Mouse (Mus musculus) MEL (cell line): ENCODE measurements around the gene Rhot2. TPM values are rescaled to one million over a fixed set of nuclear protein-coding genes. Genes with fewer than 3 reads are reported as not detected.
A peak's percentile ranks its signal among the peaks of the same experiment; 100 is the strongest.

Experiments
- DNase-seq: peaks from one replicate; pipeline ENCODE4 v3.0.0; 2011; ENCODE audit warnings: low read depth, low spot score
- H3K27ac ChIP-seq: 2 replicates; pipeline ENCODE4 v1.5.1; 2012; ENCODE audit warnings: low read depth, mild to moderate bottlenecking, control low read depth, low read length, moderate library complexity; ENCODE audit not compliant: control insufficient read depth
- H3K27me3 ChIP-seq, 2 experiments: fragments of 150-350 bp in 1 of 2; sonication (generic) in 1 of 2; 2 replicates each; pipeline ENCODE4 v1.6.1; 2012; ENCODE audit warnings: low read length in 2 of 2, mild to moderate bottlenecking in 2 of 2, improper control_type of control experiment in 1 of 2, moderate library complexity in 1 of 2; ENCODE audit not compliant: insufficient read depth in 2 of 2, control insufficient read depth in 1 of 2
- H3K36me3 ChIP-seq, 2 experiments: 2 replicates each; pipeline ENCODE4 v1.6.1; 2012 to 2014; ENCODE audit warnings: low read length in 2 of 2, improper control_type of control experiment in 1 of 2, inconsistent platforms in 1 of 2, mild to moderate bottlenecking in 1 of 2; ENCODE audit not compliant: insufficient read depth in 2 of 2, control insufficient read depth in 1 of 2
- H3K4me1 ChIP-seq, 2 experiments: fragments of 150-350 bp in 1 of 2; sonication (generic) in 1 of 2; 2 replicates each; pipeline ENCODE4 v1.6.1; 2012; ENCODE audit warnings: low read length in 2 of 2, improper control_type of control experiment in 1 of 2, mild to moderate bottlenecking in 1 of 2; ENCODE audit not compliant: insufficient read depth in 2 of 2, control insufficient read depth in 1 of 2
- H3K4me3 ChIP-seq, 2 experiments: fragments of 150-350 bp in 1 of 2; sonication (generic) in 1 of 2; 2 replicates each; pipeline ENCODE4 v1.5.1; 2012; ENCODE audit warnings: low read depth in 2 of 2, low read length in 2 of 2, mild to moderate bottlenecking in 2 of 2, moderate library complexity in 2 of 2, control low read depth in 1 of 2, improper control_type of control experiment in 1 of 2; ENCODE audit not compliant: control insufficient read depth in 1 of 2, insufficient read depth in 1 of 2
- H3K79me2 ChIP-seq: 2 replicates; pipeline ENCODE4 v1.6.1; 2012; ENCODE audit warnings: mild to moderate bottlenecking, low read length, moderate library complexity; ENCODE audit not compliant: control insufficient read depth, poor library complexity, insufficient read depth
- H3K9ac ChIP-seq: 2 replicates; pipeline ENCODE4 v1.6.1; 2012; ENCODE audit warnings: low read depth, mild to moderate bottlenecking, control low read depth, low read length, moderate library complexity; ENCODE audit not compliant: control insufficient read depth, poor library complexity, severe bottlenecking
- H3K9me3 ChIP-seq: fragments of 150-350 bp; sonication (generic); replicated peaks from 2 replicates; pipeline ENCODE4 v1.6.1; 2012; ENCODE audit warnings: mild to moderate bottlenecking, low read length, improper control_type of control experiment, moderate library complexity; ENCODE audit not compliant: insufficient read depth
- BHLHE40 ChIP-seq: IDR thresholded peaks from 2 replicates; pipeline ENCODE4 v1.6.1; 2012; ENCODE audit warnings: low read depth, mild to moderate bottlenecking, inconsistent platforms, low read length, improper control_type of control experiment, borderline replicate concordance
- CTCF ChIP-seq, 3 experiments: IDR thresholded peaks in 2 of 3; conservative IDR thresholded peaks in 1 of 3; 2 replicates each; pipeline ENCODE4 v1.5.1; 2011 to 2012; ENCODE audit warnings: low read length in 3 of 3, low read depth in 2 of 3, mild to moderate bottlenecking in 2 of 3, improper control_type of control experiment in 1 of 3, inconsistent platforms in 1 of 3, mixed read lengths in 1 of 3, moderate library complexity in 1 of 3; ENCODE audit not compliant: control insufficient read depth in 1 of 3, insufficient read depth in 1 of 3, poor library complexity in 1 of 3, severe bottlenecking in 1 of 3
- ELF1 ChIP-seq: IDR thresholded peaks from 2 replicates; pipeline ENCODE4 v1.6.1; 2014; ENCODE audit warnings: low read depth, mild to moderate bottlenecking, inconsistent platforms, low read length, improper control_type of control experiment, moderate library complexity
- ETS1 ChIP-seq: IDR thresholded peaks from 2 replicates; pipeline ENCODE4 v1.6.1; 2012; ENCODE audit warnings: low read depth, mild to moderate bottlenecking, inconsistent platforms, low read length, improper control_type of control experiment, moderate library complexity
- GATA1 ChIP-seq: IDR thresholded peaks from 2 replicates; pipeline ENCODE4 v1.6.1; 2011; ENCODE audit warnings: low read depth, low read length, improper control_type of control experiment
- HCFC1 ChIP-seq: IDR thresholded peaks from 2 replicates; pipeline ENCODE4 v1.6.1; 2012; ENCODE audit warnings: low read depth, mild to moderate bottlenecking, inconsistent platforms, low read length, improper control_type of control experiment, moderate library complexity
- JUND ChIP-seq: IDR thresholded peaks from 2 replicates; pipeline ENCODE4 v1.6.1; 2011; ENCODE audit warnings: low read depth, mild to moderate bottlenecking, improper control_type of control experiment, low read length
- KAT2A ChIP-seq: conservative IDR thresholded peaks from 2 replicates; pipeline ENCODE4 v1.6.1; 2012; ENCODE audit warnings: low read depth, low read length, improper control_type of control experiment, inconsistent platforms
- MAZ ChIP-seq: IDR thresholded peaks from 2 replicates; pipeline ENCODE4 v1.6.1; 2012; ENCODE audit warnings: low read depth, mild to moderate bottlenecking, inconsistent platforms, low read length, improper control_type of control experiment
- MXI1 ChIP-seq: IDR thresholded peaks from 2 replicates; pipeline ENCODE4 v1.6.1; 2011; ENCODE audit warnings: mild to moderate bottlenecking, low read depth, low read length, improper control_type of control experiment
- MYC ChIP-seq: IDR thresholded peaks from 2 replicates; pipeline ENCODE4 v1.6.1; 2011; ENCODE audit warnings: low read depth, mild to moderate bottlenecking, low read length, improper control_type of control experiment, moderate library complexity
- NRF1 ChIP-seq: IDR thresholded peaks from 2 replicates; pipeline ENCODE4 v1.6.1; 2014; ENCODE audit warnings: low read depth, mild to moderate bottlenecking, inconsistent platforms, low read length, improper control_type of control experiment, moderate library complexity; ENCODE audit not compliant: poor library complexity, insufficient read depth, severe bottlenecking
- POLR2AphosphoS2 ChIP-seq: IDR thresholded peaks from 2 replicates; pipeline ENCODE4 v1.6.1; 2011; ENCODE audit warnings: low read length, improper control_type of control experiment
- POLR2AphosphoS5 ChIP-seq: IDR thresholded peaks from 2 replicates; pipeline ENCODE4 v1.6.1; 2012; ENCODE audit warnings: low read depth, borderline replicate concordance, mild to moderate bottlenecking, inconsistent platforms, low read length, moderate library complexity, mixed read lengths
- RAD21 ChIP-seq: IDR thresholded peaks from 2 replicates; pipeline ENCODE4 v1.6.1; 2011; ENCODE audit warnings: mild to moderate bottlenecking, low read depth, low read length, improper control_type of control experiment
- SIN3A ChIP-seq: IDR thresholded peaks from 2 replicates; pipeline ENCODE4 v1.6.1; 2012; ENCODE audit warnings: low read length, improper control_type of control experiment, inconsistent platforms
- SMC3 ChIP-seq: IDR thresholded peaks from 2 replicates; pipeline ENCODE4 v1.6.1; 2011; ENCODE audit warnings: low read depth, low read length, improper control_type of control experiment
- TCF12 ChIP-seq: IDR thresholded peaks from 2 replicates; pipeline ENCODE4 v1.6.1; 2014; ENCODE audit warnings: low read depth, mild to moderate bottlenecking, inconsistent platforms, low read length, improper control_type of control experiment, moderate library complexity
- UBTF ChIP-seq: IDR thresholded peaks from 2 replicates; pipeline ENCODE4 v1.6.1; 2012; ENCODE audit warnings: low read depth, mild to moderate bottlenecking, inconsistent platforms, low read length, improper control_type of control experiment, moderate library complexity, borderline replicate concordance; ENCODE audit not compliant: insufficient read depth
- ZC3H11A ChIP-seq: IDR thresholded peaks from 2 replicates; pipeline ENCODE4 v1.6.1; 2012; ENCODE audit warnings: low read depth, mild to moderate bottlenecking, inconsistent platforms, low read length, improper control_type of control experiment
- polyA plus RNA-seq, 2 experiments: library from polyadenylated mRNA; stranded (reverse) in 1 of 2; unstranded in 1 of 2; fragments of >175 nt in 1 of 2; fragments of >200 nt in 1 of 2; gene quantifications; 2 replicates each; pipeline versions ENCODE4 v1.2.1 to v1.2.4; 2012; ENCODE audit warnings: low replicate concordance in 2 of 2, low read depth in 1 of 2; ENCODE audit not compliant: insufficient read length in 2 of 2, insufficient read depth in 1 of 2, missing spikeins in 1 of 2
- total RNA-seq: library from RNA; depleted of rRNA; stranded (reverse); fragments of 300-350 nt; gene quantifications from 2 replicates; pipeline ENCODE4 v1.2.3, GENCODE M21; 2012

The Rhot2 gene
- total and polyA plus RNA-seq, 3 experiments: 29.1 to 54.5 TPM; not detected in 1

DNA sequence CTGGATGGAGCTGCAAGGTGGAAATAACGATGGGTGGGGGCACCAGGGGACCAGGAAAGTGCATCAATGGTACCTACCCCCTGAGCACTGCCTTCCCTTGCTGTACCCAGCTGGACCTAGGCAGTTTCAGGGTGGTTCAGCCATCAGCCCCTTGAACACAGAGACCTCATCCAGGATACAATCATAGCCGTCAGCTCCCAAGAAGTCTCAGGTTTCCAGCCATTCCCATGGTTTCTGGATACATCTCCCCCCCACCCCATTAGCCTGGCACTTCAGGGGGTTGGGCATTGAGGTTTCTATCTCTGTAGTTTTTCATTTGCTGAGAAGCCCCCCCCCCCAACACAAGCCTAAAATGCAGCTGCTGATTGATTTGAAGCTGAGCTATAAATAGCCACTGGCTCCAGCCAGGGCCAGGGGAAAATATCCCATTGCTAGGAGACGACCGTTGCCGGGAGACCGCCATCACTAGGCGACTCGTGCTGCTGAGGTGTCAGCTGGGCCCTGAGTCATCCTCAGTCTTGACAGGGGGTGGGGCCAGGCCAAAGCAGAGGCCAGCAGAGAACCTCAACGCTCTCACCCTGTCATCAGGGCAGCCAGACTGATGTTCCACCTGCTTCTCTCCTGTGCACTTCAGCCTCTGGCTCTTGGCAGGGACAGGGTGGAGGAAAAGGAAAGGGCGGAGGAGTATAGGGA, 41.7 kb downstream of the Rhot2 start:
- no peak for DNase-seq
- Histone ChIP-seq H3K27ac (no peak overlapping the region), H3K27me3 (peaks cover 3 to 5% of the 10 kb centered on the region in 2 experiments; a peak in 1 of 4 replicates)
- TF ChIP-seq MXI1 (no peak), POLR2AphosphoS2 (no peak), UBTF (no peak), KAT2A (no peak)
- TF ChIP-seq, all 39 proteins: peak for 0
- H3K9me3 ChIP-seq: no peaks in the 10 kb centered on the region
- peaks cover 0 to 8% of the 10 kb centered on the region in 2 experiments; a peak in 1 of 4 replicates for H3K4me1 ChIP-seq
- no peak overlapping the region for H3K4me3 ChIP-seq
- no peaks in the 10 kb centered on the region for H3K36me3 ChIP-seq
- no peaks in the 10 kb centered on the region for H3K79me2 ChIP-seq
- no peak overlapping the region for H3K9ac ChIP-seq

DNA sequence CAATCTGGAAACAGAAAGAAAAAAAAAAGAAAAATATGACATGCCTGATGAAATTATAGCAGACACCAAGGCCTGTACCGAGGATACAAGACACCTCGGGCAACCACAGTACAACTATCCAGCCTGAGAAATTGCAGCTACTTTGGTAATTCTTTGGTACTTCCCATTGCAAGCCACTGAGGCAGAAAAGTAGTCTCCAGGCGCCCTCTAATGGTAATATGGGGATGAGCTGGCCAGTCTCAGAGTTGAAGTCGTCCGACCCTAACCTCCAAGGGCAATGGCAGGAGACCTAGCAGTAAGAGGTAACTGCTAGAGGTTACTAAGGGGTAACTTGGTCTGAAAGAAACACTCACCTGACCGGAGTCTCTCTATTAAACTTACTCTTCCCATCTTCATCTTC, 43.6 kb downstream of the Rhot2 start:
- Histone ChIP-seq H3K9me3 (no peaks in the 10 kb centered on the region), H3K27me3 (peaks cover 3 to 5% of the 10 kb centered on the region in 2 experiments; a peak in 1 of 4 replicates), H3K4me1 (peaks cover 0 to 7% of the 10 kb centered on the region in 2 experiments; a peak in 1 of 4 replicates), H3K9ac (0 out of 2 replicates have a peak overlapping the region, but pooled peaks have one; percentile 20), H3K27ac (no peak overlapping the region), H3K4me3 (no peak overlapping the region), H3K36me3 (peaks cover 0 to 4% of the 10 kb centered on the region in 2 experiments; a peak in 1 of 4 replicates), H3K79me2 (peaks cover 8% of the 10 kb centered on the region)
- peak; percentile 86 for DNase-seq
- TF ChIP-seq ELF1 (peak; percentile 67), CTCF (IDR thresholded peaks at IDR 0.05 in 2 of 3, conservative IDR thresholded peaks at IDR 0.05 in 1 of 3; ENCODE audit: control insufficient read depth in 1 of 3, insufficient read depth in 1 of 3, low read depth in 2 of 3, low read length in 3 of 3, poor library complexity in 1 of 3, severe bottlenecking in 1 of 3) (peak in 2 of 3 experiments; percentile 85 to 89), RAD21 (no peak; the same call in none of the 2 replicates), MAZ (no peak; the same call in 1 of the 2 replicates), MYC (no peak), UBTF (no peak), ETS1 (no peak), NRF1 (0 out of 2 replicates have a peak, but pooled peaks have one; percentile 22), SMC3 (peak; percentile 92), BHLHE40 (peak; percentile 42; the same call in 1 of the 2 replicates), HCFC1 (peak; percentile 63), MXI1 (0 out of 2 replicates have a peak, but pooled peaks have one; percentile 48), ZC3H11A (peak; percentile 95), JUND (no peak), POLR2AphosphoS5 (no peak), GATA1 (no peak), SIN3A (peak; percentile 75; the same call in 1 of the 2 replicates), TCF12 (no peak)
